Mouse (Mus musculus): ENCODE results near the gene Glra4. TPM values are rescaled to one million over a fixed set of nuclear protein-coding genes. Genes with fewer than 3 reads are reported as not detected.
"Not testable (repeated sequence)": the region's sequence is repeated elsewhere in the genome, so short reads cannot be mapped to it uniquely, and the experiment has no call there.

The Glra4 gene
- polyA plus RNA-seq, 1 experiment, result not detected

DNA sequence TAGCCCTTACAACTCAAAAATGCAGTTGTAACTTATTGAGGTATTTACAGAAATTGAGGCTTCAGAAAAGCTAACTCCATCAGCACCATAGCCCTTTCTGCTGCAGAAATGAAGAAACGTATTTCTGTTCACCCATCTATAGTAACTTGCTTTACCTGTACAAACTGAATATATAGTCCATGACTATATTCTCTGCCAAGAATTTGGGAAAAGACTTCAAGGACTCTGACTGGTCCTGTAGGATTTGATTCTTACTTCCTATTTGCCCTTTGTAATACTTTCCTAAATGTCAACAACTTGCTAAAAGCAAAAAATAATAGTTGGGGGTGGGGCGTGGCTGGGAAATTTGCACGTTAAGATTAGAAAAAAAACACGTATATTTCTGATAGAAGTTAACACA, 47.9 kb downstream of the Glra4 start:
- DNase-seq (ENCODE audit: low spot score), result no peak

DNA sequence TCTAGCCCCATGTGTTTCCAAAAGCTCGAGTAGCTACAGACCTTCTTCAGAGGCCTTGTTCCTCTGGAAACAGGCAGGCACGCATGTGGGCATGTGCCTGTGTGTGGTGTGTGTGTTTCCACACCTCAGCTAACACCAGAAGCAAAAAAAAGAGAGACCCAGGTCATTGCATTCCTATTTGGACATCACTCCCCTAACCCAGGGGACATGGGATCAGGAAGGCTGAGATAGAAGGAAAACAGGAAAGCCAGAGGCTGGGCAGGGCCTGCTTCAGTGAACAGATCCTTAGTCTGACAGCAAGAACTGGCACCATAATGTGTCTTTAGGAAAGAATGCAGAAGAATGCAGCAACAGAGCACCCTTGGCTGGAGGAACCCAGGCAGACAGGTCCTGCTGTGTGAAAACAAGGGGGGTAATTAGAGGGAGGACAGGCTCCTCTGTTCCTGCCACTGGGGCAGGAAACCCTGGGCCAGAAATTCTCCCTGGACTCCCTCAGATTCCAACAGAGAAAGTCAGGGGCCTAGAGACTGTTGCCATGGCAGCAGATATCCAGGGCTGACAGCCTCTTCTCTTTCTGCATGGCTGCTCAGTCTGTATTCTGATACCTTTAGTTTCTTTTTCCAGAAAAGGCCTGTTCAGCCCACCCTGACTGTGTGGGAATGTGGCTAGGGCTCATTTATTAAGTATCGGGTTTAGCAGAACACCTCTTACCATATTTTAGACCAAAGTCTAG, 65.0 kb downstream of the Glra4 start:
- not testable (repeated sequence) for DNase-seq (ENCODE audit: low spot score)

DNA sequence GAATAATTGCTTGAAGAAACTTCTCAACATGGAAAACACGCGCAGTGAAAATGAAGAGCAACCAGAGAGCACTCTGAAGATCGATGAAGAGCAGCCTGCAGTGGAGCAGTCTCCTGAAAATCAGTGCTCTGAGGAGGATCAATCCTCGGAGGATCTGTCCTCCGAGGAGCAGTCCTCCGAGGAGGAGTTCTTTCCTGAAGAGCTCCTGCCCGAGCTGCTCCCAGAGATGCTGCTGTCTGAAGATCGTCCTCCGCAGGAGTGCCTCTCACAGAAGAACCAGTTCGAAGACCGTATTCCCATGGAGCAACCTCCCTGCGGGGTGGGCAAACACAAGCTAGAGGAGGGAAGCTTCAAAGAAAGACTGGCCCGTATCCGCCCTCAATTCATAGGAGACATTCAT, 71.2 kb downstream of the Glra4 start:
- DNase-seq (ENCODE audit: low spot score), result no peak

DNA sequence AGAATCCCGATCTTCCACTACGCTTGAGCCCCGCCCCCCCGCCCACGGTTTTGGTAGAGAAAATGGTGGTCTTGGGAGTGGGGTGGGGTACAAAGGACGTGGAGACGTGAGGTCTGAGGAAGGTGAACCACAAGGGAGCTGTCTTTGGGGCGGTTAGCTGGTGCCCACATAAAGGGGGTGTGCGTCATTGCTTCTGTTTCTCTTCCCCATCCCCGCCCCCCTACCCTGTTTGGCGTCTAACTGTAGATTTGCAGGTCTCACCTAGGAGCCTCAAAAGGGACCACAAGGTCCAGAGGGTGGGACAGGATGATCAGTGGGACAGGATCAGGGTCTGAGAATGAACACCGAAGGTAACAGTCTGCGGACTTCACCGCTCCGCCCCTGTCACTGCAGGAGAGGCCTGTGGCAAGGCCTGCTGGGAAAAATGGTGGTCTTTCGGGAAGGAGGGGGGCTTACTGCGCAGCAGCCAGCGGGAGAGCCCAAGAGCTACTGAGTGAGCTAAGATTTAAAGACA, 71.7 kb downstream of the Glra4 start:
- no peak for DNase-seq (ENCODE audit: low spot score)

Other genes starting within 250 kb of the Glra4 start
- not detected in 2 replicates for gene Kir3dl2, start 236.1 kb downstream of the Glra4 start, polyA plus RNA-seq (2012; rRNA removed)
- gene Tceal3, start 189.3 kb downstream of the Glra4 start, polyA plus RNA-seq (2012; rRNA removed), result 20.7 and 25.5 TPM in 2 replicates
- gene Tceal1, start 72.2 kb downstream of the Glra4 start, polyA plus RNA-seq (2012; rRNA removed), result 6.3 and 7.3 TPM in 2 replicates
- 171 and 201 TPM in 2 replicates for gene Morf4l2, start 36.5 kb downstream of the Glra4 start, polyA plus RNA-seq (2012; rRNA removed)
- gene Plp1, start 42.5 kb upstream of the Glra4 start, polyA plus RNA-seq (2012; rRNA removed), result 22.3 and 23.9 TPM in 2 replicates
- gene Rab9b, start 88.6 kb upstream of the Glra4 start, polyA plus RNA-seq (2012; rRNA removed), result 0.04 and 0.07 TPM in 2 replicates
- not detected in 2 replicates for gene H2bfm, start 147.2 kb upstream of the Glra4 start, polyA plus RNA-seq (2012; rRNA removed)
- 2.7 and 3.7 TPM in 2 replicates for gene Tmsb15b2, start 195.4 kb upstream of the Glra4 start, polyA plus RNA-seq (2012; rRNA removed)
- gene Tmsb15l, start 196.7 kb upstream of the Glra4 start, polyA plus RNA-seq (2012; rRNA removed), result 6.9 and 7.0 TPM in 2 replicates
- gene Tmsb15b1, start 196.7 kb upstream of the Glra4 start, polyA plus RNA-seq (2012; rRNA removed), result 7.1 and 8.3 TPM in 2 replicates
- 1.3 and 1.5 TPM in 2 replicates for gene Zcchc18, start 213.0 kb upstream of the Glra4 start, polyA plus RNA-seq (2012; rRNA removed)

Measured in urinary bladder, adult 2 months (tissue).